Mouse (Mus musculus) lung, embryonic 14.5 days (tissue): ENCODE results near the gene Ankrd12. TPM values are rescaled to one million over a fixed set of nuclear protein-coding genes. Genes with fewer than 3 reads are reported as not detected.

ENCODE experiments used
- ATAC-seq: fragments of 200-750 bp; cut with Nextera tagmentation; 2 replicates; pipeline ENCODE4 v1.8.0; 2017; ENCODE audit warnings: mild to moderate bottlenecking, moderate TSS enrichment, moderate library complexity; ENCODE audit not compliant: insufficient read depth
- DNase-seq: peaks from one replicate; pipeline ENCODE4 v3.0.0-alpha.2; 2015
- H3K27ac ChIP-seq: fragments of 300-500 bp; sonication (generic); 2 replicates; pipeline ENCODE4 v1.5.1; 2014; ENCODE audit warnings: low read depth, mild to moderate bottlenecking, moderate library complexity
- H3K27me3 ChIP-seq: fragments of 300-500 bp; sonication (generic); 2 replicates; pipeline ENCODE4 v1.6.1; 2014; ENCODE audit warnings: low read length, control low read depth; ENCODE audit not compliant: insufficient read depth
- H3K36me3 ChIP-seq: fragments of 300-500 bp; sonication (generic); 2 replicates; pipeline ENCODE4 v1.6.1; 2014; ENCODE audit warnings: control low read depth; ENCODE audit not compliant: insufficient read depth
- H3K4me1 ChIP-seq: fragments of 300-500 bp; sonication (generic); 2 replicates; pipeline ENCODE4 v1.6.1; 2014; ENCODE audit warnings: antibody characterized with exemption, control low read depth; ENCODE audit not compliant: insufficient read depth
- H3K4me2 ChIP-seq: fragments of 300-500 bp; sonication (generic); 2 replicates; pipeline ENCODE4 v1.6.1; 2014; ENCODE audit warnings: mild to moderate bottlenecking
- H3K4me3 ChIP-seq: fragments of 300-500 bp; sonication (generic); 2 replicates; pipeline ENCODE4 v1.5.1; 2014; ENCODE audit warnings: low read depth, low read length
- H3K9ac ChIP-seq: fragments of 300-500 bp; sonication (generic); 2 replicates; pipeline ENCODE4 v1.6.1; 2014
- H3K9me3 ChIP-seq: fragments of 300-500 bp; sonication (generic); 2 replicates; pipeline ENCODE4 v1.6.1; 2016; ENCODE audit warnings: low read depth, low read length, control low read depth
- CTCF ChIP-seq: IDR thresholded peaks from 2 replicates; pipeline ENCODE4 v1.5.1; 2016; ENCODE audit warnings: antibody characterized with exemption, low read depth
- WGBS: fragments of 180-500 bp; shearing (Covaris S2); extraction: QIAGEN DNeasy Blood & Tissue Kit; methylation state at CpG from one replicate; pipeline ENCODE4 v1.1.7; 2014; 5-methylcytosine and 5-hydroxymethylcytosine counted together
- polyA plus RNA-seq: library from polyadenylated mRNA; unstranded; fragments of >200 nt; fragmentation: Nextera tagmentation; extraction: Ambion mirVana; gene quantifications from 2 replicates; pipeline ENCODE4 v1.2.1, GENCODE M21; 2014

Ankrd12 gene
- polyA plus RNA-seq = 17.9 and 19.6 TPM in 2 replicates

DNA sequence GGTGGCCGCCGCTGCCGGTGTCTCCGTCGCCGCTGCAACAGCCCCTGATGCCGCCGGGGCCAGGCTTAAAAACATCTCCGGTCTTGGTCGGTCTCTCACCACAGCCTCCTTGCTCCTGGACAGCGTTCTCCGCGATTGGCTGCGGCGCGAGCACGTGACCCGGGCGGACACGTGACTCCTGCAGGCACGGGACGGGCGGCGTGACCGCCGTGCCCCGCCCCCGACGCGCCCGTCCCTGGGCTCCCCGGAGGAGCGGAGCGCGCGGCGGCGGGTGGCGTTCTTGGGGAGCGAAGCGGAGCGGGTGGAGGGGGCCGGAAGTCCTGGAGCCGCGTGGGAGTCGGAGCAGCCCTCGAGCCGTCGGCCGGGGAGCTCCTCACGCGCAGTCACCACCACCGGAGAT is at the start of gene Ankrd12:
TSS of gene Ankrd12 (minus strand) at position 156 of the 400 bp plus-strand sequence.
- TF ChIP-seq CTCF = no peak
- Histone ChIP-seq H3K36me3 (peaks cover 35% of the 10 kb centered on the region), H3K27ac (peak within 1 kb of the TSS; percentile 83), H3K4me2 (peak within 1 kb of the TSS; percentile 89), H3K4me1 (no peaks in the 10 kb centered on the region), H3K9me3 (no peaks in the 10 kb centered on the region), H3K9ac (peak within 1 kb of the TSS; percentile 67), H3K27me3 (no peaks in the 10 kb centered on the region), H3K4me3 (peak within 1 kb of the TSS; percentile 95)
- DNase-seq = peak; percentile 96
- WGBS = under 1% methylated on average over 52 of the region's 53 CpGs
- ATAC-seq = peak; percentile 98

DNA sequence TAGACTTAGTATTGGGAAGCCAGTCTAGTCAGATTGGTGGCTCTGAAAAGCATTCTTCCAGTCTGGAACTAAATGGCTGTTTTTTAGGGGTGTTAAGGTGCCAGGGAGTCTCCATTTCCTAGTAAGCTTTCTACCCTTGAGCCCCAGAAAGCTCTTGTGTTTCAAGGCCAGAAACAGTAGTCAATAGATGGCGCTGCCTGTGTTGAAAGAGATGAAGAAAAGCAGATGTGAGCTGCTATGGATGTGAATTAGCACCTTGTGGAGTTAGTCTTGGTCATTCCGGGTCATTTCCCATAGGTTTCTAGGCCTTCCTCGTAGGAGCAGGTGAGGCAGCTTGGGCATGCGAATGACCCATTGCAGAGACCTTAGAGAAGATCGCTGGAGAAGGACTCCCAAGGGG is 48.3 kb upstream of the Ankrd12 start:
- 68% methylated on average over 5 of the region's 5 CpGs for WGBS
- peak; percentile 46 for DNase-seq
- Histone ChIP-seq H3K36me3 (peaks cover 30% of the 10 kb centered on the region), H3K9ac (no peak overlapping the region), H3K4me3 (no peak overlapping the region), H3K27ac (no peak overlapping the region), H3K9me3 (no peaks in the 10 kb centered on the region), H3K4me2 (peak overlapping the region; percentile 88; the same call in 1 of the 2 replicates), H3K4me1 (peaks cover 12% of the 10 kb centered on the region), H3K27me3 (no peaks in the 10 kb centered on the region)
- TF ChIP-seq CTCF = no peak
- no peak for ATAC-seq

- Histone ChIP-seq H3K36me3 (peaks cover 31% of the 10 kb centered on the region), H3K27ac (peak overlapping the region; percentile 94), H3K9ac (peak overlapping the region; percentile 71), H3K27me3 (no peaks in the 10 kb centered on the region), H3K4me1 (peaks cover 12% of the 10 kb centered on the region), H3K4me2 (peak overlapping the region; percentile 88), H3K9me3 (no peaks in the 10 kb centered on the region), H3K4me3 (peak overlapping the region; percentile 78)
- TF ChIP-seq CTCF = no peak
- WGBS = 1% methylated on average over 20 of the region's 20 CpGs
- ATAC-seq (peak; percentile 50), DNase-seq (peak; percentile 56)
These were observed 47.1 kb upstream of the Ankrd12 start for GRCm38 (mm10) chr17:66123816-66124610.

GRCm38 (mm10) chr17:66123066-66123815 is 46.4 kb upstream of the Ankrd12 start, which contains the start of gene Ddx11:
TSS of gene Ddx11 (plus strand) at chr17:66123520.
- H3K27me3 ChIP-seq = no peaks in the 10 kb centered on the region
- no peaks in the 10 kb centered on the region for H3K9me3 ChIP-seq
- H3K27ac ChIP-seq = peak within 1 kb of the TSS; percentile 94
- H3K4me3 ChIP-seq = peak within 1 kb of the TSS; percentile 78
- peaks cover 36% of the 10 kb centered on the region for H3K36me3 ChIP-seq
- peak within 1 kb of the TSS; percentile 71 for H3K9ac ChIP-seq
- H3K4me2 ChIP-seq = peak within 1 kb of the TSS; percentile 88
- DNase-seq = peak; percentile 97
- TF ChIP-seq CTCF = 0 out of 2 replicates have a peak, but pooled peaks have one; percentile 8
- ATAC-seq = peak; percentile 88
- H3K4me1 ChIP-seq = peaks cover 12% of the 10 kb centered on the region
- WGBS = 5% methylated on average over 45 of the region's 45 CpGs

DNA sequence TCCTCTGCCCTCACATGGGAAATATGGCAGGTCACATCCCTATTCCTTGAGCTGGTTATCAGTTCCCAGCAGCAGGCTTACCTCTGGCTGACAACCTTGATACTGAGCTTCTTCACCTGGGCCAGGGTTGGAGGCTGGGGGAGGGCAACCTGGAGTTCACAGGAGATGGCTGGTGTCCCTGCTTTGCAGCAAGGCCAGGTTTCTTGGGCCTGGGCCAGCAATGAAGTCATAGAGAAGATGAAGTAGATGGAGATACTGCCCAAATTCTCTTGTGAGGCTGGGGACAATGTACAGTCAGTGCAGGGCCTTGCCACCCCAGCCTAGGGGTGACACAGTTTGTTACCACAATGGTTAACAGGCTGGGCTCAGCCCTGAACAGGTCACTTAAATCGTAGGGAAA is 43.8 kb upstream of the Ankrd12 start:
- WGBS = 62% methylated on average over 1 of the region's 1 CpGs

GRCm38 (mm10) chr17:66118991-66119390 is 42.1 kb upstream of the Ankrd12 start:
- Histone ChIP-seq H3K9ac (no peak overlapping the region), H3K4me3 (no peak overlapping the region), H3K27me3 (no peaks in the 10 kb centered on the region), H3K9me3 (no peaks in the 10 kb centered on the region), H3K4me1 (no peaks in the 10 kb centered on the region), H3K36me3 (peaks cover 64% of the 10 kb centered on the region), H3K27ac (no peak overlapping the region), H3K4me2 (no peak overlapping the region)
- 87% methylated on average over 8 of the region's 8 CpGs for WGBS
- TF ChIP-seq CTCF = no peak
- no peak for DNase-seq
- ATAC-seq = no peak

More for the DNA sequence above, 43.8 kb upstream of the Ankrd12 start:
- Histone ChIP-seq H3K27me3 (no peaks in the 10 kb centered on the region), H3K27ac (no peak overlapping the region), H3K4me3 (no peak overlapping the region), H3K4me2 (no peak overlapping the region), H3K9me3 (no peaks in the 10 kb centered on the region), H3K4me1 (peaks cover 12% of the 10 kb centered on the region), H3K9ac (no peak overlapping the region), H3K36me3 (peaks cover 47% of the 10 kb centered on the region)
- no peak for ATAC-seq
- no peak for TF ChIP-seq CTCF
- no peak for DNase-seq

GRCm38 (mm10) chr17:66112166-66112565 is 35.3 kb upstream of the Ankrd12 start:
- ATAC-seq (no peak), DNase-seq (no peak)
- Histone ChIP-seq H3K9me3 (no peaks in the 10 kb centered on the region), H3K27ac (no peak overlapping the region), H3K4me3 (peak overlapping the region; percentile 77), H3K27me3 (no peaks in the 10 kb centered on the region), H3K4me2 (peak overlapping the region; percentile 76), H3K9ac (peak overlapping the region; percentile 72), H3K4me1 (peaks cover 5% of the 10 kb centered on the region; the same call in 1 of the 2 replicates), H3K36me3 (peaks cover 35% of the 10 kb centered on the region)
- WGBS = 23% methylated on average over 4 of the region's 4 CpGs
- TF ChIP-seq CTCF = no peak
